Mouse (Mus musculus) limb, embryonic 14.5 days (tissue): ENCODE data around the gene Usp7. TPM values are rescaled to one million over a fixed set of nuclear protein-coding genes. Genes with fewer than 3 reads are reported as not detected.

ENCODE experiments used
- ATAC-seq: fragments of 200-750 bp; cut with Nextera tagmentation; 2 replicates; pipeline ENCODE4 v1.8.0; 2017; ENCODE audit warnings: low read depth, moderate number of reproducible peaks, moderate TSS enrichment; ENCODE audit not compliant: low FRiP score
- DNase-seq: peaks from one replicate; pipeline ENCODE4 v3.0.0-alpha.2; 2015; ENCODE audit warnings: low spot score
- H3K27ac ChIP-seq: fragments of 300-500 bp; sonication (generic); replicated peaks from 2 replicates; pipeline ENCODE4 v1.5.1; 2014; ENCODE audit warnings: low read depth, mild to moderate bottlenecking, low read length, moderate library complexity, mixed read lengths
- H3K27me3 ChIP-seq: fragments of 300-500 bp; sonication (generic); 2 replicates; pipeline ENCODE4 v1.6.1; 2014; ENCODE audit warnings: low read length, mixed read lengths; ENCODE audit not compliant: control insufficient read depth, insufficient read depth
- H3K36me3 ChIP-seq: fragments of 300-500 bp; sonication (generic); 2 replicates; pipeline ENCODE4 v1.6.1; 2014; ENCODE audit warnings: mild to moderate bottlenecking, low read length, moderate library complexity, mixed read lengths; ENCODE audit not compliant: control insufficient read depth, insufficient read depth
- H3K4me1 ChIP-seq: fragments of 300-500 bp; sonication (generic); 2 replicates; pipeline ENCODE4 v1.6.1; 2014; ENCODE audit warnings: antibody characterized with exemption, low read length, mixed read lengths; ENCODE audit not compliant: control insufficient read depth, insufficient read depth
- H3K4me2 ChIP-seq: fragments of 300-500 bp; sonication (generic); replicated peaks from 2 replicates; pipeline ENCODE4 v1.6.1; 2014; ENCODE audit warnings: low read depth, mild to moderate bottlenecking, low read length, moderate library complexity; ENCODE audit not compliant: severe bottlenecking
- H3K4me3 ChIP-seq: fragments of 300-500 bp; sonication (generic); replicated peaks from 2 replicates; pipeline ENCODE4 v1.5.1; 2014; ENCODE audit warnings: low read length
- H3K9ac ChIP-seq: fragments of 300-500 bp; sonication (generic); 2 replicates; pipeline ENCODE4 v1.6.1; 2014; ENCODE audit warnings: mild to moderate bottlenecking, low read depth, low read length, moderate library complexity; ENCODE audit not compliant: severe bottlenecking
- H3K9me3 ChIP-seq: fragments of 300-500 bp; sonication (generic); 2 replicates; pipeline ENCODE4 v1.6.1; 2016; ENCODE audit warnings: low read length; ENCODE audit not compliant: control insufficient read depth
- POLR2A ChIP-seq: fragments of 200-500 bp; IDR thresholded peaks from 2 replicates; pipeline ENCODE4 v1.8.0; 2012; ENCODE audit warnings: inconsistent platforms, mild to moderate bottlenecking, moderate library complexity, borderline replicate concordance; ENCODE audit not compliant: insufficient read depth, insufficient read length; ENCODE audit errors: extremely low read depth
- WGBS: fragments of 180-500 bp; shearing (Covaris S2); extraction: QIAGEN DNeasy Blood & Tissue Kit; methylation state at CpG from one replicate; pipeline ENCODE4 v1.1.7; 2014; 5-methylcytosine and 5-hydroxymethylcytosine counted together
- polyA plus RNA-seq, 2 experiments: library from polyadenylated mRNA; depleted of rRNA in 1 of 2; stranded (reverse) in 1 of 2; unstranded in 1 of 2; fragments of >200 nt; fragmentation: Nextera tagmentation in 1 of 2; extraction: Ambion mirVana in 1 of 2; gene quantifications; 2 replicates each; pipeline versions ENCODE4 v1.2.1 to v1.2.3; 2012 to 2014

The Usp7 gene
- polyA plus RNA-seq, 2 experiments = 47.1 to 104 TPM

- Histone ChIP-seq H3K4me2 (no peak overlapping the region), H3K36me3 (no peaks in the 10 kb centered on the region), H3K9ac (no peak overlapping the region), H3K27me3 (no peaks in the 10 kb centered on the region), H3K4me1 (peaks cover 3% of the 10 kb centered on the region), H3K4me3 (no peak overlapping the region), H3K9me3 (no peaks in the 10 kb centered on the region), H3K27ac (no peak overlapping the region)
- 82% methylated on average over 8 of the region's 8 CpGs for WGBS
- no peak for DNase-seq
- no peak for ATAC-seq
- no peak for TF ChIP-seq POLR2A
Observed at GRCm38 (mm10) chr16:8675559-8675958, 116.5 kb downstream of the Usp7 start.

- DNase-seq = peak; percentile 38
- peaks cover 13% of the 10 kb centered on the region for H3K4me1 ChIP-seq
Observed at GRCm38 (mm10) chr16:8674165-8674564, 117.9 kb downstream of the Usp7 start.

DNA sequence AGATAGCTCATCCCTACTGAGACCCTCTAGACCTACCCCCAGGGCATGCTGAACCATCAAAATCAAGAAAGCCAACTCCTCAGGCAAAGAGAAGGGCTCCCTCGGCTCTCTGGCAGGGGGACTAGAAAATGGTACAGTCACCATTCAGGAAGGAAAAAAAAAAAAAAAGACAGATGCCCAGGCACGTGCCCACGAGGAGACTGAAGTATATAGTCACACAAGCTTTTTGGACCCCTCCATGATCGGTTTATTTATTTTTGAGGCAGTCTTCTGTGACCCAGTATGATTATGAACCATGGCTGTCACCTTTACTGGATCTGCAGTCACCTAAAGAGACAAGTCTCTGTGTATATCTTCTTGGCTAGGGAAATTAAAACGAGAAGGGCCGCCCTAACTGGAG, 118.8 kb downstream of the Usp7 start:
- no peak overlapping the region for H3K27ac ChIP-seq
- no peak for TF ChIP-seq POLR2A
- H3K36me3 ChIP-seq = no peaks in the 10 kb centered on the region
- no peak overlapping the region for H3K4me2 ChIP-seq
- 64% methylated on average over 6 of the region's 6 CpGs for WGBS
- no peak overlapping the region for H3K9ac ChIP-seq
- DNase-seq = no peak
- no peak for ATAC-seq
- no peaks in the 10 kb centered on the region for H3K27me3 ChIP-seq
- H3K9me3 ChIP-seq = no peaks in the 10 kb centered on the region
- no peak overlapping the region for H3K4me3 ChIP-seq
- peaks cover 13% of the 10 kb centered on the region for H3K4me1 ChIP-seq

More at GRCm38 (mm10) chr16:8674165-8674564, 117.9 kb downstream of the Usp7 start:
- Histone ChIP-seq H3K27ac (no peak overlapping the region), H3K36me3 (no peaks in the 10 kb centered on the region), H3K27me3 (no peaks in the 10 kb centered on the region), H3K9me3 (no peaks in the 10 kb centered on the region), H3K4me3 (no peak overlapping the region), H3K9ac (no peak overlapping the region), H3K4me2 (no peak overlapping the region)
- 0 out of 2 replicates have a peak, but pooled peaks have one; percentile 2 for ATAC-seq
- no peak for TF ChIP-seq POLR2A
- 5% methylated on average over 8 of the region's 8 CpGs for WGBS

- H3K27me3 ChIP-seq = no peaks in the 10 kb centered on the region
- peaks cover 13% of the 10 kb centered on the region for H3K4me1 ChIP-seq
- TF ChIP-seq POLR2A = no peak
- no peaks in the 10 kb centered on the region for H3K36me3 ChIP-seq
- H3K27ac ChIP-seq = no peak overlapping the region
- H3K9ac ChIP-seq = no peak overlapping the region
- H3K4me2 ChIP-seq = no peak overlapping the region; the same call in 1 of the 2 replicates
- no peak overlapping the region for H3K4me3 ChIP-seq
- DNase-seq (no peak), ATAC-seq (no peak)
- no peaks in the 10 kb centered on the region for H3K9me3 ChIP-seq
Observed at GRCm38 (mm10) chr16:8672811-8673210, 119.3 kb downstream of the Usp7 start.

- H3K9ac ChIP-seq = peak overlapping the region; percentile 64
- peaks cover 13% of the 10 kb centered on the region for H3K4me1 ChIP-seq
- peak overlapping the region; percentile 79 for H3K4me2 ChIP-seq
- DNase-seq (no peak), ATAC-seq (no peak)
- no peaks in the 10 kb centered on the region for H3K9me3 ChIP-seq
- 0% methylated on average over 18 of the region's 18 CpGs for WGBS
- H3K27ac ChIP-seq = no peak overlapping the region
- H3K27me3 ChIP-seq = no peaks in the 10 kb centered on the region
- H3K36me3 ChIP-seq = no peaks in the 10 kb centered on the region
- H3K4me3 ChIP-seq = peak overlapping the region; percentile 61
- TF ChIP-seq POLR2A = no peak
Observed at GRCm38 (mm10) chr16:8672350-8672687, 119.8 kb downstream of the Usp7 start.
